Mouse (Mus musculus): ENCODE data around the gene Map3k7. TPM values are rescaled to one million over a fixed set of nuclear protein-coding genes. Genes with fewer than 3 reads are reported as not detected.

The Map3k7 gene
- total RNA-seq, 4 experiments from 2014 or later, result 45.6 to 56.4 (median 54.6) TPM

GRCm38 (mm10) chr4:32060686-32061085 is 96.8 kb downstream of the Map3k7 start:
- DNase-seq (ENCODE audit: low spot score), result no peak

- no peak for DNase-seq (ENCODE audit: low spot score)
Measured at GRCm38 (mm10) chr4:32062381-32063059, 98.6 kb downstream of the Map3k7 start.

GRCm38 (mm10) chr4:32063291-32063690 is 99.4 kb downstream of the Map3k7 start:
- DNase-seq (ENCODE audit: low spot score), result no peak

Measured in heart, adult 8-10 months (tissue).